Mouse (Mus musculus): ENCODE data around the gene Borcs8. TPM values are rescaled to one million over a fixed set of nuclear protein-coding genes. Genes with fewer than 3 reads are reported as not detected.

Borcs8 gene
- polyA plus RNA-seq, 1 experiment from 2014 or later = 49.1 TPM

GRCm38 (mm10) chr8:70139981-70140380 lies 682 bp downstream of the Borcs8 start:
- Histone ChIP-seq H3K27ac (peak overlapping the region; percentile 38), H3K4me3 (peak overlapping the region; percentile 80), H3K9ac (peak overlapping the region; percentile 81), H3K9me3 (no peaks in the 10 kb centered on the region), H3K4me2 (replicated peaks) (peak overlapping the region; percentile 84), H3K27me3 (replicated peaks) (no peaks in the 10 kb centered on the region), H3K4me1 (peaks cover 23% of the 10 kb centered on the region), H3K36me3 (peaks cover 47% of the 10 kb centered on the region)
- no peak for ATAC-seq (ENCODE audit: low FRiP score, low read depth)
- WGBS = 14% methylated on average over 9 of the region's 9 CpGs

- no peak for ATAC-seq (ENCODE audit: low FRiP score, low read depth)
- WGBS = 83% methylated on average over 7 of the region's 7 CpGs
- Histone ChIP-seq H3K36me3 (peaks cover 47% of the 10 kb centered on the region), H3K27ac (no peak overlapping the region), H3K4me2 (replicated peaks) (no peak overlapping the region), H3K9ac (no peak overlapping the region), H3K4me1 (peaks cover 8% of the 10 kb centered on the region; the same call in 1 of the 2 replicates), H3K9me3 (no peaks in the 10 kb centered on the region), H3K4me3 (no peak overlapping the region), H3K27me3 (replicated peaks) (peaks cover 7% of the 10 kb centered on the region; the same call in 1 of the 2 replicates)
Measured at GRCm38 (mm10) chr8:70147678-70148607, 8.6 kb downstream of the Borcs8 start.

- Histone ChIP-seq H3K9me3 (no peaks in the 10 kb centered on the region), H3K27ac (no peak overlapping the region), H3K36me3 (peaks cover 26% of the 10 kb centered on the region), H3K4me1 (peaks cover 8% of the 10 kb centered on the region; the same call in 1 of the 2 replicates), H3K4me3 (no peak overlapping the region), H3K4me2 (replicated peaks) (no peak overlapping the region), H3K9ac (no peak overlapping the region), H3K27me3 (replicated peaks) (peaks cover 7% of the 10 kb centered on the region; the same call in 1 of the 2 replicates)
- ATAC-seq (ENCODE audit: low FRiP score, low read depth) = no peak
- WGBS = 15% methylated on average over 13 of the region's 13 CpGs
Measured at GRCm38 (mm10) chr8:70150158-70150557, 10.9 kb downstream of the Borcs8 start.

GRCm38 (mm10) chr8:70152537-70153257 lies 13.4 kb downstream of the Borcs8 start:
- H3K27me3 ChIP-seq (replicated peaks) = peaks cover 7% of the 10 kb centered on the region; the same call in 1 of the 2 replicates
- H3K36me3 ChIP-seq = peaks cover under 1% of the 10 kb centered on the region; the same call in 1 of the 2 replicates
- no peak overlapping the region for H3K27ac ChIP-seq
- no peak overlapping the region for H3K9ac ChIP-seq
- no peaks in the 10 kb centered on the region for H3K9me3 ChIP-seq
- H3K4me3 ChIP-seq = peak overlapping the region; percentile 1; the same call in 1 of the 2 replicates
- ATAC-seq (ENCODE audit: low FRiP score, low read depth) = peak; percentile 94
- H3K4me2 ChIP-seq (replicated peaks) = peak overlapping the region; percentile 49
- peaks cover 8% of the 10 kb centered on the region; the same call in 1 of the 2 replicates for H3K4me1 ChIP-seq
- WGBS = 17% methylated on average over 22 of the region's 22 CpGs

- no peak for ATAC-seq (ENCODE audit: low FRiP score, low read depth)
- H3K27me3 ChIP-seq (replicated peaks) = no peaks in the 10 kb centered on the region
- H3K4me2 ChIP-seq (replicated peaks) = no peak overlapping the region
- no peak overlapping the region for H3K27ac ChIP-seq
- peaks cover 5% of the 10 kb centered on the region; the same call in 1 of the 2 replicates for H3K4me1 ChIP-seq
- no peak overlapping the region for H3K9ac ChIP-seq
- WGBS = 87% methylated on average over 1 of the region's 1 CpGs
- H3K9me3 ChIP-seq = no peaks in the 10 kb centered on the region
- no peak overlapping the region for H3K4me3 ChIP-seq
- no peaks in the 10 kb centered on the region for H3K36me3 ChIP-seq
Measured at GRCm38 (mm10) chr8:70157240-70157800, 18.0 kb downstream of the Borcs8 start.

- Histone ChIP-seq H3K36me3 (no peaks in the 10 kb centered on the region), H3K4me3 (peak overlapping the region; percentile 48), H3K9me3 (no peaks in the 10 kb centered on the region), H3K4me2 (replicated peaks) (peak overlapping the region; percentile 79), H3K27me3 (replicated peaks) (no peaks in the 10 kb centered on the region), H3K4me1 (no peaks in the 10 kb centered on the region; the same call in 1 of the 2 replicates), H3K9ac (peak overlapping the region; percentile 65), H3K27ac (no peak overlapping the region)
- ATAC-seq (ENCODE audit: low FRiP score, low read depth) = peak; percentile 92
- WGBS = 15% methylated on average over 40 of the region's 40 CpGs
Measured at GRCm38 (mm10) chr8:70158069-70158853, 19.0 kb downstream of the Borcs8 start.

GRCm38 (mm10) chr8:70159211-70159610 lies 19.9 kb downstream of the Borcs8 start:
- no peaks in the 10 kb centered on the region; the same call in 1 of the 2 replicates for H3K4me1 ChIP-seq
- 88% methylated on average over 4 of the region's 4 CpGs for WGBS
- no peak for ATAC-seq (ENCODE audit: low FRiP score, low read depth)
- H3K27me3 ChIP-seq (replicated peaks) = 0 out of 2 replicates have a peak, but pooled peaks cover 5% of the 10 kb centered on the region
- H3K27ac ChIP-seq = no peak overlapping the region
- no peaks in the 10 kb centered on the region for H3K36me3 ChIP-seq
- no peak overlapping the region; the same call in 1 of the 2 replicates for H3K4me2 ChIP-seq (replicated peaks)
- no peak overlapping the region for H3K4me3 ChIP-seq
- no peaks in the 10 kb centered on the region for H3K9me3 ChIP-seq
- no peak overlapping the region for H3K9ac ChIP-seq

GRCm38 (mm10) chr8:70160015-70160414 lies 20.7 kb downstream of the Borcs8 start:
- Histone ChIP-seq H3K27ac (no peak overlapping the region), H3K4me3 (no peak overlapping the region), H3K4me2 (replicated peaks) (no peak overlapping the region), H3K9me3 (no peaks in the 10 kb centered on the region), H3K9ac (no peak overlapping the region), H3K36me3 (no peaks in the 10 kb centered on the region), H3K4me1 (no peaks in the 10 kb centered on the region; the same call in 1 of the 2 replicates), H3K27me3 (replicated peaks) (peaks cover 8% of the 10 kb centered on the region)
- no peak for ATAC-seq (ENCODE audit: low FRiP score, low read depth)
- WGBS = 71% methylated on average over 13 of the region's 13 CpGs

GRCm38 (mm10) chr8:70163316-70163715 lies 24.0 kb downstream of the Borcs8 start:
- no peak for ATAC-seq (ENCODE audit: low FRiP score, low read depth)
- no peak overlapping the region for H3K4me3 ChIP-seq
- 93% methylated on average over 3 of the region's 3 CpGs for WGBS

GRCm38 (mm10) chr8:70166504-70167110 lies 27.3 kb downstream of the Borcs8 start:
- Histone ChIP-seq H3K4me1 (peaks cover 8% of the 10 kb centered on the region), H3K9ac (peak overlapping the region; percentile 42; the same call in 1 of the 2 replicates), H3K36me3 (no peaks in the 10 kb centered on the region), H3K4me2 (replicated peaks) (peak overlapping the region; percentile 55), H3K4me3 (no peak overlapping the region), H3K9me3 (no peaks in the 10 kb centered on the region), H3K27ac (no peak overlapping the region), H3K27me3 (replicated peaks) (peaks cover 26% of the 10 kb centered on the region)
- ATAC-seq (ENCODE audit: low FRiP score, low read depth) = peak; percentile 87
- 2% methylated on average over 21 of the region's 21 CpGs for WGBS

More at GRCm38 (mm10) chr8:70163316-70163715, 24.0 kb downstream of the Borcs8 start:
- peaks cover 8% of the 10 kb centered on the region for H3K4me1 ChIP-seq
- H3K4me2 ChIP-seq (replicated peaks) = no peak overlapping the region
- H3K9ac ChIP-seq = no peak overlapping the region
- H3K27ac ChIP-seq = no peak overlapping the region
- peaks cover 26% of the 10 kb centered on the region for H3K27me3 ChIP-seq (replicated peaks)
- H3K36me3 ChIP-seq = no peaks in the 10 kb centered on the region
- H3K9me3 ChIP-seq = no peaks in the 10 kb centered on the region

- H3K36me3 ChIP-seq = 0 out of 2 replicates have a peak, but pooled peaks cover 6% of the 10 kb centered on the region
- ATAC-seq (ENCODE audit: low FRiP score, low read depth) = no peak
- H3K27me3 ChIP-seq (replicated peaks) = peaks cover 16% of the 10 kb centered on the region
- no peaks in the 10 kb centered on the region for H3K9me3 ChIP-seq
- H3K9ac ChIP-seq = no peak overlapping the region
- H3K27ac ChIP-seq = no peak overlapping the region
- no peak overlapping the region for H3K4me3 ChIP-seq
- H3K4me2 ChIP-seq (replicated peaks) = no peak overlapping the region
- WGBS = 80% methylated on average over 3 of the region's 3 CpGs
- peaks cover 27% of the 10 kb centered on the region for H3K4me1 ChIP-seq
Measured at GRCm38 (mm10) chr8:70170116-70170515, 30.8 kb downstream of the Borcs8 start.
